Mouse (Mus musculus) neural tube, embryonic 11.5 days (tissue): ENCODE measurements around the gene Crb1. TPM values are rescaled to one million over a fixed set of nuclear protein-coding genes. Genes with fewer than 3 reads are reported as not detected.
"Not testable (repeated sequence)": the region's sequence is repeated elsewhere in the genome, so short reads cannot be mapped to it uniquely, and the experiment has no call there.

Experiments used
- ATAC-seq: fragments of 200-750 bp; cut with Nextera tagmentation; 2 replicates; pipeline ENCODE4 v1.8.0; 2017; ENCODE audit warnings: moderate number of reproducible peaks, mild to moderate bottlenecking, moderate TSS enrichment, moderate library complexity; ENCODE audit not compliant: insufficient read depth, low FRiP score, low TSS enrichment
- DNase-seq: peaks from one replicate; pipeline ENCODE4 v3.0.0-alpha.2; 2015; ENCODE audit warnings: low spot score
- H3K27ac ChIP-seq: fragments of 300-500 bp; sonication (generic); 2 replicates; pipeline ENCODE4 v1.5.1; 2014; ENCODE audit warnings: low read depth, mild to moderate bottlenecking, low read length
- H3K27me3 ChIP-seq: fragments of 300-500 bp; sonication (generic); 2 replicates; pipeline ENCODE4 v1.6.1; 2014; ENCODE audit warnings: mild to moderate bottlenecking, low read length, mixed read lengths; ENCODE audit not compliant: control insufficient read depth, insufficient read depth
- H3K36me3 ChIP-seq: fragments of 300-500 bp; sonication (generic); 2 replicates; pipeline ENCODE4 v1.6.1; 2014; ENCODE audit warnings: mild to moderate bottlenecking, low read length, moderate library complexity, mixed read lengths; ENCODE audit not compliant: control insufficient read depth, insufficient read depth
- H3K4me1 ChIP-seq: fragments of 300-500 bp; sonication (generic); 2 replicates; pipeline ENCODE4 v1.6.1; 2014; ENCODE audit warnings: low read length, mixed read lengths; ENCODE audit not compliant: control insufficient read depth, insufficient read depth
- H3K4me2 ChIP-seq: fragments of 300-500 bp; sonication (generic); 2 replicates; pipeline ENCODE4 v1.6.1; 2014; ENCODE audit warnings: low read depth, mild to moderate bottlenecking, moderate library complexity
- H3K4me3 ChIP-seq: fragments of 300-500 bp; sonication (generic); 2 replicates; pipeline ENCODE4 v1.5.1; 2014; ENCODE audit warnings: low read depth, low read length
- H3K9ac ChIP-seq: fragments of 300-500 bp; sonication (generic); 2 replicates; pipeline ENCODE4 v1.6.1; 2014; ENCODE audit warnings: mild to moderate bottlenecking, low read length
- H3K9me3 ChIP-seq: fragments of 300-500 bp; sonication (generic); 2 replicates; pipeline ENCODE4 v1.6.1; 2016; ENCODE audit warnings: low read length; ENCODE audit not compliant: control insufficient read depth
- WGBS: fragments of 180-500 bp; shearing (Covaris S2); extraction: QIAGEN DNeasy Blood & Tissue Kit; methylation state at CpG from one replicate; pipeline ENCODE4 v1.1.7; 2014; 5-methylcytosine and 5-hydroxymethylcytosine counted together
- polyA plus RNA-seq: library from polyadenylated mRNA; unstranded; fragments of >200 nt; fragmentation: Nextera tagmentation; extraction: Ambion mirVana; gene quantifications from 2 replicates; pipeline ENCODE4 v1.2.1, GENCODE M21; 2014

Crb1 gene
- 2.3 and 2.5 TPM in 2 replicates for polyA plus RNA-seq

DNA sequence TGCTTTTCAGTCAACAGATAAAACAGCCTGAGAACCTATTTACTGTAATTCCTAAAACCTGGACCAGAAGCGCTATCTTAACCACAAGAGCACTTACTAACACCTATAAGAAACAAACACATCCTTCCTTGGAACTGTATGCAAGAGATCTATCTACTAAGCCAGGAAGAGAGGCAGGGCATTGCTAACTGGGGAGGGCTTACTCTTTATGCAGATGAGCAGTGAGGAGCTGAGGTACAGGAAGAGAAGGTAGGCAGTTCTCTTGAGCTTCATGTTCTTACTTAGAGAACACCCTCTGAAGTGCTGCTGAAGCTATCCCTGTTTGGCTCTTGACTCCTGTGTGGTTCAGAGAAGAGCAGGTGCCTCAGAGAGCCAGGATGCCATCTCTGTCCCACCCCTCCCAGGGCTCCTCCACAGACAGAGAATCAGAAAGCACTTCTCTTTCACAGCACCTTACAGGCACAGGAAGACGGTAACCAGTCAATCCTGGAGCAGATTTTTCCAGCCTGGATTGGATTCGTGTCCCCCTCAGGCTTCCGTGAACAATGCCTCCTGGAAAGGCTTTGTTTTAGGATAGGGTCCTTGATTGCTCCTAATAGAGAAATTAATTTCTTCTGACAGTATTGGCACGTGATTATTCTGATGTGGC, at the start of gene Crb1:
Crb1 (minus strand) TSS at position 463 of the 649 bp plus-strand sequence.
- Histone ChIP-seq H3K9me3 (no peaks in the 10 kb centered on the region), H3K36me3 (no peaks in the 10 kb centered on the region), H3K27me3 (no peaks in the 10 kb centered on the region), H3K4me1 (0 out of 2 replicates have a peak, but pooled peaks cover 3% of the 10 kb centered on the region), H3K4me2 (peak within 1 kb of the TSS; percentile 25), H3K9ac (no peak within 1 kb of the TSS), H3K4me3 (no peak within 1 kb of the TSS), H3K27ac (peak within 1 kb of the TSS; percentile 21; the same call in 1 of the 2 replicates)
- 9% methylated on average over 5 of the region's 5 CpGs for WGBS
- ATAC-seq (peak; percentile 36), DNase-seq (peak; percentile 46)

DNA sequence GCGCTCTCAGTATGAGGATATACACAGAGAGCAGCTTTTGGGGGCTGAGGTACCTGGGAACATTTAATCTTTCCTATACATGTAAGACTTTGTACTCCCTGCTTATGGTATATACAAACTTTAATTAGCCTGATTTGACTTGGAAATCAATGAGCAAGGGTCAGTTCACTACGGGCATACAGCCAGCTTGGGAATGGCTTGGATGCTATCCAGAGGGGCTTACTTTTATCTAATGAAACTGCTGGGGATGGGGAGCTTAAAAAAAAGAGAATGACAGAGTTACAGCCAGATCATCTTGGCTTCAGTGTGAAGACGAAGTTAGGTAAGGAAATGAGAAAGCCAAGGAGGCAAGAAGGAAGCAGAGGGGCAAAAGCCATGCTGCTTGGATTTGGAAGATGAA, 48.1 kb upstream of the Crb1 start:
- ATAC-seq (no peak), DNase-seq (no peak)
- Histone ChIP-seq H3K4me3 (peak overlapping the region; percentile 16; the same call in 1 of the 2 replicates), H3K36me3 (no peaks in the 10 kb centered on the region), H3K4me2 (peak overlapping the region; percentile 48), H3K27me3 (no peaks in the 10 kb centered on the region), H3K9me3 (no peaks in the 10 kb centered on the region), H3K9ac (no peak overlapping the region), H3K4me1 (peaks cover 24% of the 10 kb centered on the region), H3K27ac (no peak overlapping the region)
- 58% methylated on average over 3 of the region's 3 CpGs for WGBS

DNA sequence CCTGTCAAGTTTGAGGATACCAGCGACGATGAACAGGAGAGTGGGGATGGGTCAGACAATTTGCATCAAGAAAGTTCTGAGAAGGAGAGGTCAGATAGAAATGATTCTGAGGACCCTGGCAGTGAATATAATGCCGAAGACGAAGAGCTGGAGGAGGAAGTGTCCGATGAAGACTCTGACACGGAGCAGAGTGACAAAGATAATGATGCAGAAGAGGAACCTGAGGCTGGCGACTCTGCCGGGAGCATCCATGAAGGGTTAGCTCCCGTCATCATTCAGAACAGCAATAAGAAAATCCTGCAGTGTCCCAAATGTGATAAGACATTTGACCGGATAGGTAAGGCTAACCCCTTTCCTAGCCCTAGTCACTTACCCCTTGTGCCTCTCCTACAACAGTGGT, 47.0 kb upstream of the Crb1 start:
- ATAC-seq (no peak), DNase-seq (no peak)
- H3K9me3 ChIP-seq = no peaks in the 10 kb centered on the region
- H3K27ac ChIP-seq = no peak overlapping the region
- H3K4me3 ChIP-seq = peak overlapping the region; percentile 10; the same call in 1 of the 2 replicates
- no peaks in the 10 kb centered on the region for H3K27me3 ChIP-seq
- H3K4me2 ChIP-seq = peak overlapping the region; percentile 81
- H3K36me3 ChIP-seq = no peaks in the 10 kb centered on the region
- 72% methylated on average over 10 of the region's 10 CpGs for WGBS
- H3K9ac ChIP-seq = 0 out of 2 replicates have a peak overlapping the region, but pooled peaks have one; percentile 14
- peaks cover 24% of the 10 kb centered on the region for H3K4me1 ChIP-seq

DNA sequence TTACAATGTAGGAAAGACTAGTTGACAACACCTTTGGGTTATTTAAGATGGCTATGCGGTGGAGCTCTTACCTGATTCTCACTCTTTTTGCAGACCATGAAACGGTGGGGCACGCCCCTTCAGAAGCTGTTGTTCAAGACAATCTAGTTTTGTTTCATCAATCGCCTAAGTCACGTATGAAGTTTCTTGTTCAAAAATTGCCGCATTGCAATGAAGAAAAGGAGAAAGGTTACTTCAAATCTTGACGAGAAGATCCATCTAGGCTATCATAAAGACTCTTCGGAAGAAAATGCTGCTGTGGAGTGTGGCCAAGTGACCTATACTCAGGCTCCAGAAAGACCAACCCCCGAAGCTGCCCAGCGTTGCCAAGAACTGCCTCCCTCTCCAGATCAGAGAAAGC, 46.0 kb upstream of the Crb1 start:
- Histone ChIP-seq H3K36me3 (no peaks in the 10 kb centered on the region), H3K4me2 (peak overlapping the region; percentile 81), H3K27ac (peak overlapping the region; percentile 90; the same call in 1 of the 2 replicates), H3K27me3 (no peaks in the 10 kb centered on the region), H3K4me3 (peak overlapping the region; percentile 88), H3K9ac (peak overlapping the region; percentile 96), H3K9me3 (no peaks in the 10 kb centered on the region), H3K4me1 (peaks cover 24% of the 10 kb centered on the region)
- DNase-seq (no peak), ATAC-seq (no peak)
- 34% methylated on average over 10 of the region's 10 CpGs for WGBS

DNA sequence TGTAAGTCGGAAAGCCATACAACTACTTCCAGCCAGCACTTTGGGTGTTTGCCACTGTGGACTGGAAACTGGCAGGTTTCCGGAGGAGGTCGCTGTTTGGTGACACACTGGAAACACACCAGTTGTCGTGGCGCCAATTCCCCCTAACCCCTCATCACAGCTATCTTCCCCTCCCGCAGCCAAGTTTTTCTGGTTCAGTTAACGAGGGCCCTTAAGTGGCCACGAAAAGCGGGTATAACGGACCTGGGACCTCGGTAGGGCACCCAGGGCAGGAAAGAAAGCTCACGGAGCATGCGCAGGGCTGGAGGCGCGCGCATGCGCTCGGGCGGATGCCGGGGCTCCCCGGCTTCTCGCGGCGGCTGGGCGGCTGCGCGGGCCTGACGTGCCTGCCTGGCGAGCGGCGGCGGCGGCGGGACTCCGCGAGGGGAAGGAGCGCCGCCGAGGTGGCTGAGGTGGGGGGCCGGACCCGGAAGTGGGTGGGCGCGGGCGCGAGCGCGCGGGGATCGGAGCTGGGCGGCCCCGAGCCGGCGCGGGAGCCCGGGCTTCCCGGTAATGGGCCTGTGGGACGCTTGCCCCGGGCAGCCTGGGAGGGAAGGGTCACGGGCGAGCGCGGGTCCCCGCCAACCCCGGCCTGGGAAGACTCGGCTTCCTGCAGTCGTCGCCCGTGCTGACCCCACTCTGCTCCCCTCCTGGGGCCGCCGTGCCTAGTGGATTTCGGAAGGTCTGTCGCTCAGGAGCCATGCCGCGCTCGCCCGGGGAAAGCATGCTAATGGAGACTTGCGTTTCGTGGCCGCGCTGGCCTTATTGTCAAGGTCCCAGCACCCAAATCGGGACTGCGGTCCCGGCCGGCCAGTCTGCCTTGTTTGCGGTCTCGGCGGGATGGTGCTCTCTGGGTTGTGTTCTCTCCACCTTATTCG, 45.2 kb upstream of the Crb1 start, which contains the start of gene Zbtb41:
Zbtb41 (plus strand) TSS at position 414 of the 917 bp plus-strand sequence.
- under 1% methylated on average over 82 of the region's 88 CpGs for WGBS
- Histone ChIP-seq H3K9ac (peak within 1 kb of the TSS; percentile 96), H3K36me3 (no peaks in the 10 kb centered on the region), H3K27ac (peak within 1 kb of the TSS; percentile 90), H3K9me3 (no peaks in the 10 kb centered on the region), H3K4me3 (peak within 1 kb of the TSS; percentile 88), H3K4me2 (peak within 1 kb of the TSS; percentile 81), H3K4me1 (peaks cover 24% of the 10 kb centered on the region), H3K27me3 (no peaks in the 10 kb centered on the region)
- peak; percentile 94 for ATAC-seq
- peak; percentile 95 for DNase-seq

DNA sequence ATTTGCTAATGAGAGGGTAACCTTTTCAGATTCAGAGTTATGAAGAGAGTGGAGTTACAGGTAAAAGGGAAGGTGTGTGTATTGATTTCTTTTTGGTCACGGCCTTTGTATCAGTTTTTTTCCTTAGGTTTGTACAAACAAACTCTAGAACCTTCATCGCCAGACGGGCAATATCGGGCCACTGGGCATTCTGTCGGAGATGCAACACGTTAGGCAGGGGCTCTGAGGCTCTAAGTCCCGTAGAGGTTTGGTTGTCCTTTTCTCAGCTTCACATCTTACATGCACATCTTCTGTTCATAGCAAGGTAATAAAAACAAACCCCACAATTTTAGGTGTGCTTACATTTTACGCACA, 44.6 kb upstream of the Crb1 start:
- Histone ChIP-seq H3K36me3 (no peaks in the 10 kb centered on the region), H3K9ac (peak overlapping the region; percentile 96), H3K27ac (no peak overlapping the region), H3K27me3 (no peaks in the 10 kb centered on the region), H3K4me3 (peak overlapping the region; percentile 88), H3K9me3 (no peaks in the 10 kb centered on the region), H3K4me1 (peaks cover 21% of the 10 kb centered on the region), H3K4me2 (peak overlapping the region; percentile 81)
- ATAC-seq = no peak; the same call in 1 of the 2 replicates
- 4% methylated on average over 8 of the region's 8 CpGs for WGBS
- DNase-seq = no peak

DNA sequence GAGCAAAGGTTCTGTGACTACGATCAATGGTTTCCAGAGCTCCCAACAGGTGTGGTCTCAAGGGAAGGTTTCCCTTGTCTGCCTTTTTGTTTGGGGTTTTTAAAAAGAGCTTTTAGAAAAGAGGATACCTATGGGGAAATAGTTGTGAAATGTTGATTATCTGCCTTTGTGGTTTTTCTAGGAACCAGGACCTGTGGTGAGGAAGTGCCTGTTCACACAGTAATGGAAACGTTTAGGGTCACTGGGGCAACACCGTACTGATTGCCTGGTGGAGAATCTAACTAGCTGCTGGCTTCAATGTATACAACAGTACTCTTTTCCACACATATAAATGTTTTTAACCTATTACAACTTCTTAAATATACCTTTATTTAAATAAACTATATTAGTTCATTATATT, 36.6 kb upstream of the Crb1 start:
- WGBS = 86% methylated on average over 3 of the region's 3 CpGs
- no peak overlapping the region for H3K27ac ChIP-seq
- H3K36me3 ChIP-seq = no peaks in the 10 kb centered on the region
- no peak overlapping the region for H3K4me2 ChIP-seq
- no peaks in the 10 kb centered on the region for H3K27me3 ChIP-seq
- DNase-seq (no peak), ATAC-seq (no peak)
- H3K4me3 ChIP-seq = no peak overlapping the region
- H3K9ac ChIP-seq = no peak overlapping the region
- no peaks in the 10 kb centered on the region for H3K9me3 ChIP-seq
- no peaks in the 10 kb centered on the region for H3K4me1 ChIP-seq

DNA sequence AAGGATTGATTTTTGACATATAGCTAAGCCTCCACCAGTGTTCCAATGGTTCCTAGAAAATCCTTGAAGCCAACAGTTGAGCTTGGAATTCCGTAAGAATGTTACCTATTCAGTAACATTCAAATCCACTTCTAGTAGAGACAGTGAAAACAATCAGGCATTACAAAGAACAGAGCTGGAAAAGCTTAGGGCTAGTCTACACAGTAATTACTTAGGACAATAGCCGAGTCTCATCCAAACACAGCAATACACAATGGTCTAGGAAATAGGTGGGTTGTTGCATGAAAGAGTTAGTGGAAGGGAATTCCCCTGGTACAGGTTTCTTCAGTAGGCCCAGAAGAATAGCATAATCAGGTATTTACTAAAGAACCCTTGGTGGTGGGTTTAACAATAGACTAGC, 35.5 kb upstream of the Crb1 start:
- H3K4me2 ChIP-seq, H3K9ac ChIP-seq, DNase-seq, H3K27ac ChIP-seq, ATAC-seq, H3K36me3 ChIP-seq, H3K9me3 ChIP-seq, H3K4me3 ChIP-seq, H3K27me3 ChIP-seq, H3K4me1 ChIP-seq: not testable (repeated sequence)
- WGBS = 92% methylated on average over 2 of the region's 2 CpGs
